Mouse (Mus musculus): ENCODE measurements around the gene Wdr91.

DNA sequence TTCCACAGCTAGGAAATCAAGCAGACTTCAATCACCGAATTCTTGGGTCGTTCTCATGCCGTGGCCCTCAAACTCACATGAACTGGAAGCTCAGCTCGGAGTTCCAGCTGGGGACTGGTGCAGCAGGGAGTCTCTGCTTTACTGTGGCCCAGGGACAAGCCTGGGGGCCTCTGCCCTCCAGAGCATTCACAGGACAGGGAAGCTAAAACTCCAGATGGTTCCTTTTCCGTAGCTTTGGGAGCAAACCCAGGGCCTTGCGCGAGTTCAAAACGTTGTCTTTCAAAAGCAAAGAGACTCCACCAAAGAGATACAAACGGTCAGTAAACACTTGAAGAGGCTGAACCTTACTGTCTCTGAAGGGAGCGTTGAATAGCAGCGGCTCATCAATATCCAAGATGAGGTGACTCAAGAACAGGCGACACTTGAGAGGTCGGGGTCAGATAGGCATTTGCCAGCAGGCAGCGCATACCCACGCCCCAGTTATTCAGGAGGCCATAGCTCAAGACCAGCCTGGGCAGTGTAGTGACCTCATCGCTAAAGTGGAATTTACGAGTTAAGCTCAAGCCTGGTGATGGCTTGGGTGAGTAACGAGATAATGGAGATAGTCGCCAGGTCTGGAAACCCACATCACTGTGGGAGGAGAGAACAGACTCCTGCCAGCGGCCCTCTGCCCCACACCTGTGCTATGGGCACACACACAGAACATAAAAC lies 42.0 kb downstream of the Wdr91 start:
- TF ChIP-seq CTCF (IDR thresholded peaks at IDR 0.05; ENCODE audit: borderline replicate concordance, control insufficient read depth, extremely low read depth, insufficient read depth, low read length, poor library complexity): no peak
- no peak for TF ChIP-seq POLR2A (IDR thresholded peaks at IDR 0.05; ENCODE audit: control insufficient read depth, extremely low read depth, insufficient read depth, low read length, poor library complexity)

Data from thymus, adult 2 months (tissue).